Mouse (Mus musculus) G1E-ER4 (cell line): ENCODE measurements around the gene Ndufa8. TPM values are rescaled to one million over a fixed set of nuclear protein-coding genes. Genes with fewer than 3 reads are reported as not detected.

Experiments
- GATA1 ChIP-seq: IDR thresholded peaks from one replicate; pipeline ENCODE4 v1.8.0; 2012; ENCODE audit warnings: low read length, inconsistent platforms
- polyA plus RNA-seq: library from polyadenylated mRNA; stranded (reverse); fragments of >175 nt; gene quantifications from 2 replicates; pipeline ENCODE4 v1.2.3, GENCODE M21; 2012

Gene Ndufa8
- polyA plus RNA-seq, 1 experiment: 79.4 TPM

- TF ChIP-seq GATA1: no peak
Observed at GRCm38 (mm10) chr2:36011331-36011825, 37.8 kb downstream of the Ndufa8 start.

GRCm38 (mm10) chr2:36010579-36010978 is 38.6 kb downstream of the Ndufa8 start:
- no peak for TF ChIP-seq GATA1

- no peak for TF ChIP-seq GATA1
Observed at GRCm38 (mm10) chr2:36009386-36009785, 39.8 kb downstream of the Ndufa8 start.

- TF ChIP-seq GATA1: no peak
Observed at GRCm38 (mm10) chr2:36008071-36008470, 41.1 kb downstream of the Ndufa8 start.

GRCm38 (mm10) chr2:36002188-36002587 is 47.0 kb downstream of the Ndufa8 start:
- TF ChIP-seq GATA1: no peak

- TF ChIP-seq GATA1: no peak
Observed at GRCm38 (mm10) chr2:36000390-36000789, 48.8 kb downstream of the Ndufa8 start.

- no peak for TF ChIP-seq GATA1
Observed at GRCm38 (mm10) chr2:35999212-35999611, 50.0 kb downstream of the Ndufa8 start.

- TF ChIP-seq GATA1: no peak
Observed at GRCm38 (mm10) chr2:35998416-35998815, 50.8 kb downstream of the Ndufa8 start.

- TF ChIP-seq GATA1: no peak
Observed at GRCm38 (mm10) chr2:35996753-35997152, 52.5 kb downstream of the Ndufa8 start.

GRCm38 (mm10) chr2:35994303-35994702 is 54.9 kb downstream of the Ndufa8 start:
- no peak for TF ChIP-seq GATA1

GRCm38 (mm10) chr2:35993481-35993880 is 55.7 kb downstream of the Ndufa8 start:
- no peak for TF ChIP-seq GATA1

- TF ChIP-seq GATA1: no peak
Observed at GRCm38 (mm10) chr2:35992259-35992658, 56.9 kb downstream of the Ndufa8 start.

Other genes starting within 250 kb of the Ndufa8 start
- gene Ttll11, start 69.5 kb downstream of the Ndufa8 start, polyA plus RNA-seq: 1.3 and 1.4 TPM in 2 replicates
- gene Morn5, start 52 bp upstream of the Ndufa8 start, polyA plus RNA-seq: not detected in 2 replicates
- not detected in 2 replicates for gene Lhx6, start 56.0 kb upstream of the Ndufa8 start, polyA plus RNA-seq
- 1.8 and 1.9 TPM in 2 replicates for gene Mrrf, start 87.0 kb upstream of the Ndufa8 start, polyA plus RNA-seq
- gene Rbm18, start 87.4 kb upstream of the Ndufa8 start, polyA plus RNA-seq: 8.9 and 13.5 TPM in 2 replicates
- not detected in 2 replicates for gene Ptgs1, start 181.0 kb upstream of the Ndufa8 start, polyA plus RNA-seq